Mouse (Mus musculus): ENCODE results near the gene Erp27.
"Not testable (repeated sequence)": the region's sequence is repeated elsewhere in the genome, so short reads cannot be mapped to it uniquely, and the experiment has no call there.

Gene Erp27

GRCm38 (mm10) chr6:136906937-136907293, 15.1 kb downstream of the Erp27 start:
- no peak for DNase-seq (ENCODE audit: low read depth, low spot score)

DNA sequence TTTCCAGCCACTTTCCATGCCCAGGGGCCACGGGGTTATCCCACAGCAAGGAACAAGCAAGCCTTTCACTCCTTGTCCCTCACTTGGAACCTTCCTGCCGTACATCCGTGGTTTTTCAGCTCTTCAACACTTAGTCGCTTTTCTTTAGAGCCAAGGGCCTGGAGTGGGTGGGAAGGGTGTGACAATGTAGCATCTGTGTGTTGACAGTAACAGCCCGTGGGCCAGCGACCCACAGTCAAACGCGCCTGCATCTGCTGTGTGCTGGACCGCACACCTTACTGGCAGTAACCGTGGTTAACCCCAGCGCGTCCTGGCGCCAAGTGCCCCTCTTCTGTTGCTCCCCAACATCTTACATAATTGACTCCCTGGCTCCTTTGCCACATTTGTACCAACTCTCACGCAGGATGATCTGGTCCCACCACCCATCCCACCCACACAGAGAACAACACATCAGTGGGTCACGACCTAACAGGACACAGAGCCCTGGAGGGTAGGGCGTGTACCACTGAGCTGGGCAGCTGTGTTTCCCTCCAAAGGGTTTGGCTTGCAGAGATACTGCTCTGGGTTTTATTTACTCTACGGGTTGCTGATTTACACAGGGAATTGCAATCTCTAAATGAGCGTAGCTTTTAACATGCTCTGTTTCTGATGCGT, 15.6 kb downstream of the Erp27 start:
- no peak for DNase-seq (ENCODE audit: low read depth, low spot score)

DNA sequence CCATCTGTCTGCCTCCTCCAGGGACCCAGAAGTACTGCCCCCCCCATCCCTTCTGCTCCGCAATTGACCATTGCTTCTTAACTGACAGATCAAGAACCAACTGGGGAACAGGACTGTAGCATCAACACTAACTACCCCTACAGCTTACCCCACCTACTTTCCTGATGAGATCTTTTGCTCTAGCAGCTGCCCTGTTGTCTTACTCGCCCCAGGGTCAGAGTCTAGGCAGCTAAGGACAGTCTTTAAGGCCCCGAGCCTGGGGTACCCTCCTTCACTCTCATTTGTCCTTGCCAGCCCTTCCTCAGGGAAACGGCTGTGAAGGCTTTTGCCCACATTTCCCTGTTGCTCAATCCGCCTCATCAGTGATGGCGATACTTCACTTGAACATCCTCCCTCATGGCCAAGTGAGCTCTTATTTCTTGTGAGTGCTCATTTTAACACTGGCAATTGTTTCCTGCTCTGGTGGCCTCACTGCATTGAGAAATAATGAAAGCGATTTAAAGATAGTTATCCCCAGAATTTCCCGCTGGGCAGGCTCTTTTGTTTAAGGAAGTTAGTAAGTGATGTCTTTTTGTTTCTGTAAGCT, 18.0 kb downstream of the Erp27 start:
- DNase-seq (ENCODE audit: low read depth, low spot score): no peak

GRCm38 (mm10) chr6:136902527-136902926, 19.5 kb downstream of the Erp27 start:
- no peak for DNase-seq (ENCODE audit: low read depth, low spot score)

DNA sequence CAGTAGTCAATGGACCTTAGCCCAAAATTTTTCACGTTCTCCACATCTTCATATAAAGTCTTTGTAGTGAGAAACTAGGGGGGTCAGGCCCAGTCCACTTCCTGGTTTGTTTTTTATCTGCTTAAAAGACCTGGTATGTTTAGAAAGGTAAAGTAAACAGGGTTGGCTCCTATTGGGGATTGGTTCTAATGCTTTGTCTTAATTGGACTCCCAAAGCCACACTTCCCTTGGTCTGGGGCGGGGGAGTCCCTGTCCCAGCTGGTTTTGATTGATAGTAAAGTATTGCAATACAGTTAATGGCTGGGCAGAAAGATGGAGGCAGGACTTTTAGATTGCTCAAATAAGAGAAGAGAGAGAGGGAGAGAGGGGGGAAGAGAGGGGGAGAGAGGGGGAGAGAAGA, 21.0 kb downstream of the Erp27 start:
- DNase-seq (ENCODE audit: low read depth, low spot score): no peak

DNA sequence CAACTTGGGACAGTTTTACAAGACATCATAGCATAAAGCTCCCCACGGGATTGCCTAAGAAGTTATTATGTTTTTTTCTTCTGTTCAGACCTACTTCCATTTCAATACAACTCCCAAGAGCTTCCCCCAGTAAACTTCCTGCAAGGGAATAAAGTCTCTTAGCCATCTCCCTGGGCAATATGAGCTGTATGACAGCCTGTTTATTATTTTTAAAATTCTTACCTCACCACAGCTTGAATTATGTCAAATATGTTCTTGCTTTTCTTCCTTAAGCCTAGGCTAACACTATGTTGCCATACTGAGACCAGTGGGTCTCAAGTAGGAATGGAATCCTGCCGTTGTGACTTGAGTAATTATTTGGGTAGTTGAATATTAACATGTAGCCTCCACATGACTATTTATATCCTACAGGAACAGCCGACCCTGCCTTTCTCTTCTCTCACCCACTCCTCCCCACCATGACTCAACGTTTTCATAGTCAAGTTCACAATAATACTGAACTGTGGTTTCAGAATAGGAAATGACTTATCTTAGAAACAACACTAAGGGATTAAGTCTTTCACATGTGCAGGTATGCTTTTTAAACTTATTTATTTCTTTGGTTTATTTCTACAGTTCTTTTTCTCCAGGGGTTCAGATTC, 21.5 kb downstream of the Erp27 start:
- DNase-seq (ENCODE audit: low read depth, low spot score): no peak

DNA sequence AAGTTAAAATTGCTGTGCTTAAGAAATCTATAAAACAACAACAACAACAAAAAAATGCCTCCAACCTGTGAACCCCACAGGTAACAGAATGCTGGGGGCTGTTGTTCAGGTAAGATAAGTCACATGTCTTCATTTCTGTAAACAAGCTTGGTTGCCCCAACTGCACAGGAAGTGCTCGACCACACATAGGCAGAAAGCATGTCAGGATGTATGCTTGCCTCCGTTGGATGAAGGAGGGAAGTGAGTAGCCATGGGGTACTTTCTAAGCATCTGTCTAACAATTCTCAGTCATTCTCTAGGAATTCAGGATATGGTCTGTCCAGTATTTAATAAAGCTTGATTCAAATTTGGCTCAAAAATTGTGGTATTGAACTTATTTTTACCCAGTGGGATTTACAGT, 23.0 kb downstream of the Erp27 start:
- DNase-seq (ENCODE audit: low read depth, low spot score): no peak

DNA sequence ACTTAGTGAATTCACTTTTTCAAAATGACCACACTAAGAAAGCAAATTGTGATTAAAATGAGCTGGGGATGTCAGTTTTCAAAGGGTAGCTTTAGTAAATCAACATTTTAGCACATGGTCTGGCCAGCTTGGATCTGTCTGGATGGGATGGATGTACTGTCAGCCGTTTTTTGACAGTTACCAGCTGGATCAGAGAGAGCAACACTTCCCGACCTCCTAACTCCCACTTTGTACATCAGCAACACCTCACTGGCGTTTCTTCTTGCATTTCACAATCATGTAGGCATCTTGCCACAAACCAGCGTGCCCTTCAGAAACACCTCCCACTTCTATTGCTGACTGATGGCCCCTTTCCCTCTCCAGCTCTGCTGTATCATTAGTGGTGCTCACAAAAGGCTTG, 23.8 kb downstream of the Erp27 start:
- no peak for DNase-seq (ENCODE audit: low read depth, low spot score)

- DNase-seq (ENCODE audit: low read depth, low spot score): no peak
Observed at GRCm38 (mm10) chr6:136897789-136898188, 24.2 kb downstream of the Erp27 start.

- no peak for DNase-seq (ENCODE audit: low read depth, low spot score)
Observed at GRCm38 (mm10) chr6:136894532-136895339, 27.2 kb downstream of the Erp27 start.

GRCm38 (mm10) chr6:136892002-136892401, 30.0 kb downstream of the Erp27 start:
- no peak for DNase-seq (ENCODE audit: low read depth, low spot score)

GRCm38 (mm10) chr6:136889554-136889953, 32.4 kb downstream of the Erp27 start:
- DNase-seq (ENCODE audit: low read depth, low spot score): no peak

DNA sequence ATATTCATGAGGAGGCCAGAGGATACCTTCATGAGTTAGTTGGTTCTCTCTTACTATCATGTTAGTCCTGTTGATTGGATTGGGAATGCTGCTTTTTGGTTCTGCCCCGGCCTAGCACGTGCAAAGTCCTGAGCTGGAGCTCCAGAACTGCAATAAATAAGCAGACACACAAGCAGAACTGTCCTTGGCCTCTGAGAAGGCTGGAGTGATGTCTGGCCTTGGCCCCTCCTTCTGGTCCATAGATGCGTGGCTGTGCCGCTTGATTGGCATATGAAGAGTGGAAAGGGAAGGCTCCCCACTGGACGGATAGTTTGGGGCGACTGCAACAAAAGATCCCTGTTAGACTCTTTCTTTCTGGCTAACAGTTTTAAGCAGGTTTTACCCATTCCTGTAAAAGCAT, 32.9 kb downstream of the Erp27 start:
- no peak for DNase-seq (ENCODE audit: low read depth, low spot score)

- DNase-seq (ENCODE audit: low read depth, low spot score): no peak
Observed at GRCm38 (mm10) chr6:136887854-136888253, 34.1 kb downstream of the Erp27 start.

GRCm38 (mm10) chr6:136884766-136885165, 37.2 kb downstream of the Erp27 start:
- DNase-seq (ENCODE audit: low read depth, low spot score): not testable (repeated sequence)

DNA sequence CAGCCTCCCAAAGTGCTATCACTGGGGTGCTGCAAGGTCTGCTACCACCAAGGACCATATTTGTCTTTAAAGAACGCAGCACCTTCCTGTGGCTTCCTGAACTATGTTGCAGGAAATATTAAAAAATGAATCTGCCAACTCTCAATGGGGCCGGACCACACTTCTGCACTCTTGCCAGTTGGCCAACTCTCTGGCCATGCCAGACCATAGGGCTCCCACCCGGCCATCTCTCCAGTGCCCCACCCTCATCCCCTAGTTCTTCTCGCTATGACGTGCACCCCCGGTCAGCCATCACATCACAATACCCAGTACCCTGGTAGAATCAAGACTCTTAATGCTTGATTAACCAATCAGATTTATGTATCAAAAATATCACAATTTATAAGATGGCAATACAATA, 38.0 kb downstream of the Erp27 start:
- no peak for DNase-seq (ENCODE audit: low read depth, low spot score)

DNA sequence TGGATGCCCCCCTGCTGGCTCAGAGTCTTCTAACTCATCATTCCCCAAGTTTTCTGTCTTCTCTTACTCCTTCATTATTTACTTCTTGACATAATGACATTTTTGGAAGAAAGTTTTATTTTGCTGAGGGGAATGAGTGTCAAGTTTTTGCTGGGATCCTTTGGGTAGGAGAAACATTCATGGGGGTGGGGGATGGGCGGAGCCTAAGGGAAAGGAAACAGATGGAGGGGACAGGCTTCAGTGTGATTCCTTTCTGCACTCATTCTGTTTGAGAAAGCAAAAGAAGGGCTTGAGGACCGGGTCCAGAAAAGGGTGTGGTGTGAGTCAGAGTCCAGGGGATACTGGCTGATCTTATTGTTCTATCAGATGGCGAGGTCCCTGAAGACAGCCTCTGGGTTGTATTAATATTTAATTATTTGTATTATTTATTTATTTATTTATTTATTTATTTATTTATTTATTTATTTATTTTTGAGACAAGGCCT, 38.5 kb downstream of the Erp27 start:
- DNase-seq (ENCODE audit: low read depth, low spot score): no peak

DNA sequence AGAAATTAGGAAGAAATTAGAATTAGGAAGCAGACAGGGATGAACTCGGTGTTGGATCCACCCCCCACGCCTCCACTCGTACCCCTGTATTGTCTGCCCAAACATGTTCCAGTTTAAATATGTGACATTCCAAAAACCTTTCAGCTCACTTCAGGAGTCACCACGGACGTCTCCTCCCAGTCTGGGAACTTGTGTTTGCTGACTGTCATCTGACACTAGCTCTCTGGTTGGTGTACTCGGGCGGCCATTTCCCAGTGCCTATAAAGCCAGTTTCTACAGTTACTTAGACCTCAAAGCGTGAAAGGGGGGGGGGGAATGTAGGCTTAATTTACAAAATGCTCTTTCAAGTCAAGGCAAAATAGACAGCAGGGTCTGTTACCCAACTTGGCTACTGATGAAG, 40.3 kb downstream of the Erp27 start:
- DNase-seq (ENCODE audit: low read depth, low spot score): no peak

DNA sequence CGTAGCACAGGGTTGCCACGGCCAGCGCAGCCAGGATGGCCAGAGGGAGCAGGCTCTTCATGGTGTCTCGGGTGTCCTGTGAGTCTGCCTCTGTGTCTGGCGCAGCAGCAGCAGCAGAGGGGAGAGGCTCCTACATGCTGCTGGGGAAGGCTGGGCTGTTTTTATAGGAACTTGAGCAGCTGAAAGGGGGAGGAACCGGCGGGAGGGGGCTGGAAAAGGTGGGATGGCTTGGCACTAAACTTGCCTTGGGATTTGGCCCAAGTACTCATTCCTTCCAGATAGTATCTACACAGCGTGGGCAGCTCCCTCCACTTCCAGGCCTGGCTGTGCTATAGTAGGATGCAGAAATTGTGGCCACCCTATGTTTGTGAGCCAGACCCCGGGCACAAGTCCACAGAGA, 46.3 kb downstream of the Erp27 start, which contains the start of gene Mgp:
Mgp (minus strand) TSS at position 154 of the 400 bp plus-strand sequence.
- no peak for DNase-seq (ENCODE audit: low read depth, low spot score)

DNA sequence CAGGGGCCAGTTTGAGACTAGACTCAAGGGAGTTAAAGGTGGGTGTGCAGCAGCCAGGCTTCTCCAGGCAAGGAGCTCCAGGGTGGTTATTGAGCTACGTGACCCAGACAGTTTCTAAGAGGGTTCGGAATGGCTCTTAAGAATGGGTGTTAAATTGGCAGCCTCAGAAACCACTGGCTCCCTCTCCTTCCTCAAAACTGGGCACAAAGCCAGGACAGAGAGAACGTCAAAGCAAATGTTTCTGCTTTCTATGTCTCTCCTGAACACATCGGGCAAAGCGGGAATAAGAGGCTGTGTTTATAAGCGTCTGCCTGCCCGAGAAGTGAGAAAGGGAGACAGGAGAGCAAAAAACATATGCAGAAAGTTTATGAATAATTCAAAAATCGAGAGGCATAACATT, 47.4 kb downstream of the Erp27 start:
- no peak for DNase-seq (ENCODE audit: low read depth, low spot score)

GRCm38 (mm10) chr6:136868921-136869320, 53.1 kb downstream of the Erp27 start:
- DNase-seq (ENCODE audit: low read depth, low spot score): no peak

- DNase-seq (ENCODE audit: low read depth, low spot score): no peak
Observed at GRCm38 (mm10) chr6:136866150-136866549, 55.8 kb downstream of the Erp27 start.
